Mouse (Mus musculus) limb, embryonic 13.5 days (tissue): Measurements from ENCODE around the gene Clca3b. TPM values are rescaled to one million over a fixed set of nuclear protein-coding genes. Genes with fewer than 3 reads are reported as not detected.
"Not testable (repeated sequence)": the region's sequence is repeated elsewhere in the genome, so short reads cannot be mapped to it uniquely, and the experiment has no call there.

ENCODE experiments used
- ATAC-seq: fragments of 200-750 bp; cut with Nextera tagmentation; 2 replicates; pipeline ENCODE4 v1.8.0; 2017; ENCODE audit warnings: low read depth, moderate number of reproducible peaks, moderate TSS enrichment; ENCODE audit not compliant: low FRiP score
- H3K27ac ChIP-seq: fragments of 300-500 bp; sonication (generic); 2 replicates; pipeline ENCODE4 v1.5.1; 2015; ENCODE audit warnings: inconsistent platforms, mild to moderate bottlenecking, moderate library complexity
- H3K27me3 ChIP-seq: fragments of 300-500 bp; sonication (generic); 2 replicates; pipeline ENCODE4 v1.6.1; 2015; ENCODE audit warnings: mild to moderate bottlenecking, inconsistent platforms
- H3K36me3 ChIP-seq: fragments of 300-500 bp; sonication (generic); 2 replicates; pipeline ENCODE4 v1.6.1; 2015; ENCODE audit warnings: inconsistent platforms, mild to moderate bottlenecking, moderate library complexity
- H3K4me1 ChIP-seq: fragments of 300-500 bp; sonication (generic); 2 replicates; pipeline ENCODE4 v1.6.1; 2015; ENCODE audit warnings: inconsistent platforms
- H3K4me2 ChIP-seq: fragments of 300-500 bp; sonication (generic); replicated peaks from 2 replicates; pipeline ENCODE4 v1.6.1; 2015; ENCODE audit warnings: inconsistent platforms, mild to moderate bottlenecking, moderate library complexity
- H3K4me3 ChIP-seq: fragments of 300-500 bp; sonication (generic); 2 replicates; pipeline ENCODE4 v1.5.1; 2015; ENCODE audit warnings: moderate library complexity, mild to moderate bottlenecking, inconsistent platforms
- H3K9ac ChIP-seq: fragments of 300-500 bp; sonication (generic); 2 replicates; pipeline ENCODE4 v1.6.1; 2015; ENCODE audit warnings: mild to moderate bottlenecking, inconsistent platforms
- H3K9me3 ChIP-seq: fragments of 300-500 bp; sonication (generic); 2 replicates; pipeline ENCODE4 v1.6.1; 2016; ENCODE audit warnings: inconsistent platforms
- WGBS: fragments of 180-500 bp; shearing (Covaris S2); methylation state at CpG from one replicate; pipeline ENCODE4 v1.1.7; 2015; 5-methylcytosine and 5-hydroxymethylcytosine counted together
- polyA plus RNA-seq: library from polyadenylated mRNA; unstranded; fragments of >200 nt; fragmentation: Nextera tagmentation; extraction: Ambion mirVana; gene quantifications from 2 replicates; pipeline ENCODE4 v1.2.1, GENCODE M21; 2015

Gene Clca3b
- polyA plus RNA-seq = not detected in 2 replicates

DNA sequence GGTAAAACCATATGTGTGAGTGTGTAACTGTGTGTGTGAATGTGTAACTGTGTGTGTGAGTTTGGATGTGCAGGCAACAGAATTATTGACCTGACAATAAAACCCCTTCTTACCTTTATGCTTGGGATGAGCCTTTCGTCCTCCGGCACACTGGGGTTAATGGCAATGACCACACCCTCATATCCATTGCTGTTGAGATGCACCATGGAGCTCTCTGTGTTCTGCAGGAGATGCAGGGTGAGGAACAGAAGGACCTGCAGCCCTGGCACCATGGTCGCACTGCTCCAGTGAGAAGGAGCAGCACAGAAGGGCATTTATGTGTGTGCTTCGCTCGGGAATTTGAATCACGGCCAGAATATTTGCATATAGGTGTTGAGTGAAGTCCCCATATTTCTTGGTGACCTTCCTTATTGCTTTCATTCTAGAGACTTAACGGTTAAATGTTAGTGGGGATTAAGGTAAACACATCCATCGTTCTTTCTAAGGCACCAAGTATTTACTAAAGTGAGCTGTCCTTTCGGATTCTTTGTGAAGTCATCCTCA, at the start of gene Clca3b:
Gene Clca3b, minus strand, starts transcription at position 344 of the 543 bp plus-strand sequence.
- H3K4me2 ChIP-seq, H3K4me3 ChIP-seq, H3K27ac ChIP-seq, ATAC-seq, H3K9ac ChIP-seq, H3K9me3 ChIP-seq, H3K27me3 ChIP-seq, H3K4me1 ChIP-seq, H3K36me3 ChIP-seq: not testable (repeated sequence)
- 80% methylated on average over 9 of the region's 9 CpGs for WGBS

DNA sequence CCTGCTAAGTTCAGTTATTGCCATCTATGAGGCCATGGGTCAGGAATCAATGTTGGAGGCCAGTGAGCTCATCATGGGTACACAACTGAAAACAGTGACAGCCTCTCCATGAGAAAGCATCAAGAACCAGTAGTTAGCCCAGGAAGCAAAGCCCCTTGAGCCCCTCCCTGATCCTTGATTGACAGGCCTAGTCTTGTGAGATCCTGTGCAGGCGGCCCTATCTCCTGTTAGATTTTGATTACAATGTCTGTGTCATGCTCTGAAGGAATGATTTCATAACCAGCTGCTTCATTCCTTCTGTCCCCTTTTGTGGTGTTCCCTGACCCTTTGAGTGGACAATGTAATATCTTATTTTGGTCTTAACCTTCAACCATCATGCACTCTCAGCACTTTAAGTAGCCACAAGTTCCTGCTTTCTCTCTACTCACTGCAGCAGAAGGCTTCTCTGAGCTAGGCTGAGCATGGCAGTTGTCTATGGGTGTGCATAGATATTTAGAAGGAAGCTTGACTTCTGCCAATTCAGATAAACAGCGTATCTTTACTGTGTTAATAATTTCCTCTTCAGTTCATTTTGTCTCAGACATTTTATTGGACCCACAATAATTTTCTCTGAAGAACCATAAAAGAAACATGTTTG, 48.0 kb upstream of the Clca3b start:
- WGBS = 89% methylated on average over 2 of the region's 2 CpGs
- Histone ChIP-seq H3K27me3 (no peaks in the 10 kb centered on the region), H3K4me1 (no peaks in the 10 kb centered on the region), H3K4me3 (no peak overlapping the region), H3K36me3 (no peaks in the 10 kb centered on the region), H3K9ac (no peak overlapping the region), H3K4me2 (no peak overlapping the region), H3K27ac (no peak overlapping the region), H3K9me3 (no peaks in the 10 kb centered on the region)
- no peak for ATAC-seq

DNA sequence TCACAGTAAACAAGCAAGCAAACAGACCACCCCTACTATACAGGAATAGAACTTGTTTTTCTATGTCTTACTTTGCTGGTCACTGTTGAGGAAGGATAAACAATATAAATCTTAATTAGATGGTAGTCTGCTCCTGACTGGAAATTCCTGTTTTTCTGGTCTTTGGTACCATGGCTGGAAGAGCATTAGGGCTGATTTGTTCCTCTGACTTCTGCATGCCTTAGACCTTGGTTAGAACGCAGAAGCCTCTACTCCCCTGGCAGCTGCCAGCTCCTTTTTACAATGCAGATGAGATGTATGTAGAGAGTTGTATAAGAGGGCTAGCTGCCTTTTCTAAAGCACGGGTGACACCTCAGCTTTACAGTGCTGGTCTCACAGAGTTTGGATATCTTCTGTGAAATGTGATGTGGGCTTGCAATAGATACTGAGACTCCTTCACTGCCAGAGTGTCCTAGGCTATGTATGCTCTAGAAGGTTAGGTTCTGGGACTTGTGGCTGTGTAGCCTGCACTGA, 41.1 kb upstream of the Clca3b start:
- H3K9ac ChIP-seq = no peak overlapping the region
- 55% methylated on average over 2 of the region's 2 CpGs for WGBS
- no peaks in the 10 kb centered on the region for H3K9me3 ChIP-seq
- ATAC-seq = no peak
- no peak overlapping the region for H3K27ac ChIP-seq
- H3K4me2 ChIP-seq = no peak overlapping the region
- H3K4me3 ChIP-seq = no peak overlapping the region
- H3K27me3 ChIP-seq = no peaks in the 10 kb centered on the region
- no peaks in the 10 kb centered on the region for H3K36me3 ChIP-seq
- H3K4me1 ChIP-seq = no peaks in the 10 kb centered on the region

GRCm38 (mm10) chr3:144886957-144887356, 37.8 kb upstream of the Clca3b start:
- Histone ChIP-seq H3K27ac (no peak overlapping the region), H3K9me3 (no peaks in the 10 kb centered on the region), H3K4me2 (no peak overlapping the region), H3K9ac (no peak overlapping the region), H3K36me3 (no peaks in the 10 kb centered on the region), H3K4me3 (no peak overlapping the region), H3K4me1 (no peaks in the 10 kb centered on the region), H3K27me3 (no peaks in the 10 kb centered on the region)
- ATAC-seq = no peak

DNA sequence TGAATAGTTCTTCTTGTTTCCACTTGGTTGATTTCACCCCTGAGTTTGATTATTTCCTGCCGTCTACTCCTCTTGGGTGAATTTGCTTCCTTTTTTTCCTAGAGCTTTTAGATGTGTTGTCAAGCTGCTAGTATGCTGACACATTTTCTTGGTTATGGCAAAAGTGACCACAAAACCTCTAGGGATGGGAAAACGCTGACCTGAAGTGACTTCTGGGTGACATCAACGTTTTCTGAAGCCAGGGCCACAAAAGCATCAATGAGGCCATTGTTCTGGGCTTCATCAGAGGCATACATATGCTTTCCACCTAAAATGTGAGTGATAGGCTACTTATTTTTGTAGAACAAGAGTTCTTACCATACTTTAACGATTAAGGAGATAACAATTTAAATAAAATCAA, 22.9 kb upstream of the Clca3b start:
- ATAC-seq, H3K27me3 ChIP-seq, H3K4me3 ChIP-seq, H3K27ac ChIP-seq, H3K36me3 ChIP-seq, H3K9me3 ChIP-seq, H3K4me2 ChIP-seq, H3K4me1 ChIP-seq, H3K9ac ChIP-seq: not testable (repeated sequence)
- WGBS = 77% methylated on average over 4 of the region's 4 CpGs

DNA sequence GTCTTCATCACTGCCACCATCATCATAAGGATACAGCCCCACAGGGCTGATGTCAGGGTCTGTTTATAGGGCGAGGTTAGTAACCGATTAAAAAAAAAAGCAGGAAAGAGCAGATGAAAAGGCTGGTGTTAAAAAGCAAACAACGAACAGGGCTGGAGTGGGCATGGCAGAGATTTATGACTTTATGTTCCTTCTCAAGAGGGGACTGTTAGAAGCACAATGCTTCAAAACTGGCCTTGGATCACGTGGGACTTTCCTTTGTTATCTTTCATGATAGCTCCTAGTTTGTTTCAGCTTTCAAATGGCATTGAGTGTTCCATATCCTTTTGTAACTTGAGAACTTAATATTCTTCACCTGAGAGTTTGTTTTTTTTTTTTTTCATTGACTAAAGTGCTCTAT, 427 bp upstream of the Clca3b start:
- no peak for ATAC-seq
- WGBS = 42% methylated on average over 4 of the region's 4 CpGs
- Histone ChIP-seq H3K36me3 (no peaks in the 10 kb centered on the region), H3K4me3 (no peak overlapping the region), H3K4me2 (no peak overlapping the region), H3K27me3 (no peaks in the 10 kb centered on the region), H3K27ac (no peak overlapping the region), H3K4me1 (no peaks in the 10 kb centered on the region), H3K9ac (no peak overlapping the region), H3K9me3 (no peaks in the 10 kb centered on the region)

DNA sequence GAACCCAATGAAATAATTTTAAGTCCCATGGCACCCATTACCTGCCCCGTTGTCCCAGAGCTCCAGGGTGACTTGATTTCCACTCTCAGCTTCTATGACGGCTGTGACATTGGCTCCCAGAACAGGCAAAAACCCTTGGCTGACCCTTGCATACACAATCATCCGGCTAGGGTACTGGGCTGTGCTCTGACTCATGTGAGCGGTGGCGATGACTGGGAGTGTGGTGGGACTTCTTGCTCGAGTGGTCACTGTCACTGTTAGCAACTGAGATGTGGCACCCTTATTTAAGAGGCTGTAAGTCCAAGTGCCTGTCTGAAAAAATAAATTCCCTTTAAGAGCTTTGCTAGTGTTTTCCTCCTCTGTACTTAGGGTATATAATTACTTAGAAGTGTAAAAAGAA, 21.9 kb downstream of the Clca3b start:
- Histone ChIP-seq H3K4me2 (no peak overlapping the region), H3K9ac (no peak overlapping the region), H3K9me3 (no peaks in the 10 kb centered on the region), H3K27me3 (no peaks in the 10 kb centered on the region), H3K36me3 (no peaks in the 10 kb centered on the region), H3K4me3 (no peak overlapping the region), H3K4me1 (no peaks in the 10 kb centered on the region), H3K27ac (no peak overlapping the region)
- 92% methylated on average over 6 of the region's 6 CpGs for whole genome bisulfite sequencing
- ATAC-seq = no peak

- H3K27me3 ChIP-seq = no peaks in the 10 kb centered on the region
- H3K4me3 ChIP-seq = no peak overlapping the region
- ATAC-seq = 0 out of 2 replicates have a peak, but pooled peaks have one; percentile 44
- no peaks in the 10 kb centered on the region for H3K9me3 ChIP-seq
- no peaks in the 10 kb centered on the region for H3K4me1 ChIP-seq
- 17% methylated on average over 10 of the region's 10 CpGs for WGBS
- H3K9ac ChIP-seq = no peak overlapping the region
- H3K4me2 ChIP-seq = no peak overlapping the region
- H3K27ac ChIP-seq = no peak overlapping the region
- no peaks in the 10 kb centered on the region for H3K36me3 ChIP-seq
These were observed 24.0 kb downstream of the Clca3b start for GRCm38 (mm10) chr3:144825151-144825550.

DNA sequence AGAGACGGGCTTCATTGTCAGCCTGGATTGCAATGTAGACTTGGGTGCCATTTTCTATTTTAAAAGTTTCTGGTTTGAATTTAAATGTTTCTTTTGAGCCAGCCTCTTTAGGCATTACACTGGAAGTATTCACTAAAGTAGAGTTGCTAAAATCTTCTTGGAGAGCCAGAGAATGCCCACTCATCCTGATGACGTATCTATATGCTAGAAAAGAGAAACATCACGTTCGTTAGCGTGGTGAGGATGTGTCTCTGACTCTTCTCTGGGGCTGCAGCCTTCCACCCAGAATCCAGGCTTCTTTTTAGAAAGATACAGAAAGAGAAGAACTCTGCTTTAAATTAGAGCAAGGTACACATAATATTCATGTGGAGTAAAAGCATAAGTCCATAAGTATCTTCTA, 25.8 kb downstream of the Clca3b start:
- Histone ChIP-seq H3K27ac (no peak overlapping the region), H3K36me3 (no peaks in the 10 kb centered on the region), H3K4me3 (no peak overlapping the region), H3K27me3 (no peaks in the 10 kb centered on the region), H3K9me3 (no peaks in the 10 kb centered on the region), H3K9ac (no peak overlapping the region), H3K4me2 (no peak overlapping the region), H3K4me1 (no peaks in the 10 kb centered on the region)
- ATAC-seq = no peak
- WGBS = 78% methylated on average over 5 of the region's 5 CpGs

DNA sequence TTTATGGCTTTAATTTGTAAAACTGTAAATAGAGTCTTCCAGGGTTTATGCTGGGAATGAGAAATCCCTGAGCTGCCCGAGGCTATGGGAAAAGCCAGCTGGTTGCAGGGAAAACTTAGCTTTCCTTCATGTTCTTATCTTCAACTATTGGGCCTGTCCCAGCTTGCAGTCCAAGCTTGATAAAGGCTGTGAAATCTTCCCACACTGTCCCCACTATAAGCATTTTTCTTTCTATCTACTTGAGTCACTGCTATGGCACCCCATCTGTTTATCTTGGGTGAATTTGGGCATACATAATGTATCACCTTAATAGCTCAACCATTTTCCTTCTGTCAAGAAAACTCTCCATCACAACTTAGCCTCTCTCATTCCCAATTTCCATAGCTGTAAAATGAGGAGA, 28.5 kb downstream of the Clca3b start:
- no peak overlapping the region for H3K4me3 ChIP-seq
- H3K27ac ChIP-seq = no peak overlapping the region
- H3K27me3 ChIP-seq = no peaks in the 10 kb centered on the region
- no peaks in the 10 kb centered on the region for H3K4me1 ChIP-seq
- no peak overlapping the region for H3K9ac ChIP-seq
- 55% methylated on average over 1 of the region's 1 CpGs for WGBS
- H3K4me2 ChIP-seq = no peak overlapping the region
- no peak for ATAC-seq
- no peaks in the 10 kb centered on the region for H3K36me3 ChIP-seq
- no peaks in the 10 kb centered on the region for H3K9me3 ChIP-seq

GRCm38 (mm10) chr3:144819219-144819618, 29.9 kb downstream of the Clca3b start, which contains the start of gene Clca3a2:
TSS of gene Clca3a2 (minus strand) at chr3:144819494.
- ATAC-seq, H3K9ac ChIP-seq, H3K27ac ChIP-seq, H3K36me3 ChIP-seq, H3K27me3 ChIP-seq, H3K4me1 ChIP-seq, H3K4me2 ChIP-seq, H3K4me3 ChIP-seq, H3K9me3 ChIP-seq: not testable (repeated sequence)
- 84% methylated on average over 6 of the region's 6 CpGs for WGBS

- not testable (repeated sequence) for H3K4me1 ChIP-seq, H3K4me2 ChIP-seq, H3K27me3 ChIP-seq, H3K9me3 ChIP-seq, H3K27ac ChIP-seq, H3K36me3 ChIP-seq, H3K4me3 ChIP-seq, H3K9ac ChIP-seq, ATAC-seq
- WGBS = 88% methylated on average over 6 of the region's 6 CpGs
These were observed 35.8 kb downstream of the Clca3b start for GRCm38 (mm10) chr3:144813336-144813735.

DNA sequence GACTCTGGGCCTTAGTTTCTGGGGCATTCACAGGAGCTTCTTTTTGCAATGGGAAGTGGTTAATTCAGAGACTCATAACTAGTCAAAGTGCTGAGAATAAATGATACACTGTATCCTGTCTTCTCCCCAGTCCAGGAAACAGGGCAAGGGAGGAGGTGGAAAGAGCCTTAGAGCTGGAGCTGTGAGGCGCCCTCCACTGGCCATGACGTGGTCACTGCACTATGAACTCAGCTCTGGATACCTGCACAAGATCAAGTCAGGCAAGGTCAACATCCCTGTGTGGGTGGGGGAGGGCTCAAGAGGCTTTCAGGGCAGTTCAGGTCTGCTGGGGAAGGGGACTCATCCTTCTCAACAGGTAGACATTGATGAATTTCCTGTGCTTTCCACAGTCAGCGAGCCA, 37.3 kb downstream of the Clca3b start:
- H3K36me3 ChIP-seq = no peaks in the 10 kb centered on the region
- no peak overlapping the region for H3K9ac ChIP-seq
- ATAC-seq = no peak
- H3K4me1 ChIP-seq = no peaks in the 10 kb centered on the region
- no peak overlapping the region for H3K4me3 ChIP-seq
- no peak overlapping the region for H3K4me2 ChIP-seq
- 37% methylated on average over 3 of the region's 3 CpGs for WGBS
- no peak overlapping the region for H3K27ac ChIP-seq
- H3K9me3 ChIP-seq = no peaks in the 10 kb centered on the region
- no peaks in the 10 kb centered on the region for H3K27me3 ChIP-seq
